Mouse (Mus musculus) bone marrow, adult 2 months (tissue): ENCODE results near the gene Aebp2.

Experiments
- CTCF ChIP-seq: fragments of 200-500 bp; IDR thresholded peaks from 2 replicates; pipeline ENCODE4 v1.5.1; 2011; ENCODE audit warnings: low read length, control low read depth; ENCODE audit not compliant: control insufficient read depth, insufficient read depth
- POLR2A ChIP-seq: fragments of 200-500 bp; IDR thresholded peaks from 2 replicates; pipeline ENCODE4 v1.6.1; 2011; ENCODE audit warnings: low read depth, mild to moderate bottlenecking, control low read depth, low read length, borderline replicate concordance; ENCODE audit not compliant: control insufficient read depth

- TF ChIP-seq CTCF: no peak
- TF ChIP-seq POLR2A: no peak
These were observed 21.3 kb upstream of the Aebp2 start for GRCm38 (mm10) chr6:140601175-140601574.
